ENCODE assay signal across 1 mouse cellular context in genomic region chr11:59209003-59209441, GRCm38 (mm10).
TF ChIP-seq lines count a peak whose summit lies in the region.

No protein-coding gene starts in this region.

TF ChIP-seq in CH12.LX, 34 proteins besides CTCF, POLR2A, EP300 and RAD21 (continued from another document):
- TF ChIP-seq TCF12 (IDR thresholded peaks at IDR 0.05; ENCODE audit: low read depth, low read length), result 0 out of 2 replicates have a peak, but pooled peaks have one; percentile 27
- TF ChIP-seq HCFC1 (IDR thresholded peaks at IDR 0.05; ENCODE audit: low read depth, low read length), result no peak
- TF ChIP-seq ZNF384 (IDR thresholded peaks at IDR 0.05; ENCODE audit: low read depth, low read length), result no peak
- no peak for TF ChIP-seq TBP (conservative IDR thresholded peaks at IDR 0.05; ENCODE audit: low read depth, low read length)
- TF ChIP-seq ZC3H11A (IDR thresholded peaks at IDR 0.05; ENCODE audit: low read depth, low read length), result no peak
- TF ChIP-seq PAX5 (IDR thresholded peaks at IDR 0.05; ENCODE audit: low read length), result no peak
- no peak for TF ChIP-seq ETS1 (conservative IDR thresholded peaks at IDR 0.05; ENCODE audit: low read depth, low read length)
- 0 out of 2 replicates have a peak, but pooled peaks have one; percentile 15 for TF ChIP-seq MAZ (IDR thresholded peaks at IDR 0.05; ENCODE audit: low read depth, low read length)
- TF ChIP-seq CHD2 (IDR thresholded peaks at IDR 0.05; ENCODE audit: low read length), result 0 out of 2 replicates have a peak, but pooled peaks have one; percentile 10
- TF ChIP-seq MAX (IDR thresholded peaks at IDR 0.05; ENCODE audit: low read length), result no peak
- TF ChIP-seq BHLHE40 (IDR thresholded peaks at IDR 0.05; ENCODE audit: low read depth, low read length), result no peak
- no peak for TF ChIP-seq USF1 (IDR thresholded peaks at IDR 0.05; ENCODE audit: low read depth, low read length)
- no peak for TF ChIP-seq ZKSCAN1 (IDR thresholded peaks at IDR 0.05; ENCODE audit: borderline replicate concordance, low read depth, low read length)
- TF ChIP-seq MXI1 (IDR thresholded peaks at IDR 0.05; ENCODE audit: low read depth, low read length), result no peak
- TF ChIP-seq SMC3 (IDR thresholded peaks at IDR 0.05; ENCODE audit: low read depth, low read length), result peak; percentile 59
- TF ChIP-seq MEF2A (IDR thresholded peaks at IDR 0.05; ENCODE audit: borderline replicate concordance, low read depth, low read length), result no peak
- no peak for TF ChIP-seq JUN (IDR thresholded peaks at IDR 0.05; ENCODE audit: insufficient read depth, low read depth, low read length)
- TF ChIP-seq GABPA (IDR thresholded peaks at IDR 0.05; ENCODE audit: insufficient replicate concordance, low read depth, low read length), result no peak
- no peak for TF ChIP-seq POLR2AphosphoS2 (IDR thresholded peaks at IDR 0.05; ENCODE audit: low read depth, low read length)
- no peak for TF ChIP-seq USF2 (conservative IDR thresholded peaks at IDR 0.05; ENCODE audit: low read depth, low read length)
- no peak for TF ChIP-seq JUND (conservative IDR thresholded peaks at IDR 0.05; ENCODE audit: low read depth, low read length)
- 0 out of 2 replicates have a peak, but pooled peaks have one; percentile 37 for TF ChIP-seq MYC (IDR thresholded peaks at IDR 0.05; ENCODE audit: low read depth, low read length)
- no peak for TF ChIP-seq ELF1 (IDR thresholded peaks at IDR 0.05; ENCODE audit: low read depth, low read length)
- TF ChIP-seq NELFE (IDR thresholded peaks at IDR 0.05; ENCODE audit: low read depth, low read length), result no peak
- TF ChIP-seq ZMIZ1 (IDR thresholded peaks at IDR 0.05; ENCODE audit: low read depth, low read length), result no peak
- TF ChIP-seq UBTF (IDR thresholded peaks at IDR 0.05; ENCODE audit: low read depth, low read length), result no peak
- TF ChIP-seq KAT2A (IDR thresholded peaks at IDR 0.05; ENCODE audit: insufficient replicate concordance, low read length), result no peak
- no peak for TF ChIP-seq NRF1 (IDR thresholded peaks at IDR 0.05; ENCODE audit: low read depth, low read length)
- no peak for TF ChIP-seq SIN3A (IDR thresholded peaks at IDR 0.05; ENCODE audit: low read length)
TF ChIP-seq in CH12.LX: peak in this region for 5.
